Mouse (Mus musculus): Measurements from ENCODE around the gene Rhox13. TPM values are rescaled to one million over a fixed set of nuclear protein-coding genes. Genes with fewer than 3 reads are reported as not detected.

Rhox13 gene
- not detected in 2 replicates for polyA plus RNA-seq (2016; fragmentation: Nextera tagmentation; extraction: Ambion mirVana)

GRCm38 (mm10) chrX:38120982-38121381 lies at the start of gene Rhox13:
Gene Rhox13 (plus strand): TSS chrX:38121219.
- Histone ChIP-seq H3K27ac (replicated peaks) (no peak within 1 kb of the TSS), H3K4me2 (replicated peaks) (no peak within 1 kb of the TSS), H3K36me3 (no peaks in the 10 kb centered on the region), H3K9me3 (peaks cover 5% of the 10 kb centered on the region; the same call in 1 of the 2 replicates), H3K27me3 (no peaks in the 10 kb centered on the region), H3K4me1 (no peaks in the 10 kb centered on the region), H3K4me3 (no peak within 1 kb of the TSS), H3K9ac (replicated peaks) (no peak within 1 kb of the TSS)
- 96% methylated on average over 20 of the region's 20 CpGs for WGBS
- ATAC-seq (ENCODE audit: low FRiP score, low read depth) = no peak

DNA sequence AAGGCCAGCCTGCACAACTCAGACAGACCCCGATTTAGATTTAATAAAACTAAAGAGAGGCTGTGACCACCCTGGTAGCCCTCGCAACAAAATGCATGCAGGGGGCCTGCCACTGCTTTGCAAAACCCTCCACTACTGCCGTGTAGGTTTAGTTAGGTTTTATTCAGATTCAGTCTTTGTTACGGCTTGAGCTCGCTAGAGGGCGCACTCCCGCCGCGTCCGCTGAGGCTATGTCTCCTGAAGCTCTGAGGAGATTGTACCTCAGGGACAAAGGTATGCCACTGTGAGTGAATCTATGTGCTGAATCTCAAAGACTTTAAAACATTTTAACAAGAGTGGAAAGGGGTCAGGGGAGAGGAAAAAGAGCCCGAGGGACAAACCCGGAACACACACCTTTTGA lies 36.8 kb upstream of the Rhox13 start:
- Histone ChIP-seq H3K4me1 (no peaks in the 10 kb centered on the region), H3K27me3 (no peaks in the 10 kb centered on the region), H3K4me3 (no peak overlapping the region), H3K27ac (replicated peaks) (no peak overlapping the region), H3K4me2 (replicated peaks) (no peak overlapping the region), H3K9me3 (no peaks in the 10 kb centered on the region), H3K36me3 (no peaks in the 10 kb centered on the region), H3K9ac (replicated peaks) (no peak overlapping the region)
- 24% methylated on average over 12 of the region's 12 CpGs for WGBS
- no peak for ATAC-seq (ENCODE audit: low FRiP score, low read depth)

- no peak within 1 kb of the TSS for H3K4me3 ChIP-seq
- no peak within 1 kb of the TSS for H3K4me2 ChIP-seq (replicated peaks)
- no peaks in the 10 kb centered on the region for H3K9me3 ChIP-seq
- H3K9ac ChIP-seq (replicated peaks) = no peak within 1 kb of the TSS
- H3K27me3 ChIP-seq = no peaks in the 10 kb centered on the region
- H3K36me3 ChIP-seq = no peaks in the 10 kb centered on the region
- H3K27ac ChIP-seq (replicated peaks) = no peak within 1 kb of the TSS
- H3K4me1 ChIP-seq = no peaks in the 10 kb centered on the region
- 84% methylated on average over 9 of the region's 9 CpGs for WGBS
- no peak for ATAC-seq (ENCODE audit: low FRiP score, low read depth)
These were observed 36.0 kb upstream of the Rhox13 start, which contains the start of gene Rhox11 for GRCm38 (mm10) chrX:38085041-38085440. Gene Rhox11 (minus strand): TSS chrX:38085141.

DNA sequence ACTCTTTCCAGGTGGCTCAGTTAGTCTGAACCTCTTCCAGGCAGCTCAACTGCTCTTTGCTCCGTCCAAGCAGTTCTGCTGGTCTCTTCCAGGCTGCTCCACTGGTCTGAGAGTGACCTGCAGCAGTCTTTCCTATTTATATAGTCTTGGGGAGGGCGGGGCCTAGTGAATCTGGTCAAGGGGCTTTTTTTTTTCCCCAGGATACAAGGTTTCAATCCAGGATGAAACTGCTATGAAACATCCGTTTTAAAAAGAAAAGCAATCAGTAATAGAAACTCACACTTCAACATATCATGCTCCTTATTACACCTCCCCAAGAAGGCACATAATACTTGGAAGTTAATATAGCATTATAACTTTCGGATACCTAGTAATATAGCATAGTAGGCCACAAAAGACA lies 10.2 kb upstream of the Rhox13 start, which contains the start of gene Rhox12:
TSS of gene Rhox12 (minus strand) at position 101 of the 400 bp plus-strand sequence.
- 73% methylated on average over 4 of the region's 4 CpGs for WGBS
- Histone ChIP-seq H3K9me3 (no peaks in the 10 kb centered on the region), H3K36me3 (no peaks in the 10 kb centered on the region), H3K4me3 (no peak within 1 kb of the TSS), H3K27ac (replicated peaks) (no peak within 1 kb of the TSS), H3K27me3 (no peaks in the 10 kb centered on the region), H3K4me1 (no peaks in the 10 kb centered on the region), H3K9ac (replicated peaks) (no peak within 1 kb of the TSS), H3K4me2 (replicated peaks) (no peak within 1 kb of the TSS)
- no peak for ATAC-seq (ENCODE audit: low FRiP score, low read depth)

DNA sequence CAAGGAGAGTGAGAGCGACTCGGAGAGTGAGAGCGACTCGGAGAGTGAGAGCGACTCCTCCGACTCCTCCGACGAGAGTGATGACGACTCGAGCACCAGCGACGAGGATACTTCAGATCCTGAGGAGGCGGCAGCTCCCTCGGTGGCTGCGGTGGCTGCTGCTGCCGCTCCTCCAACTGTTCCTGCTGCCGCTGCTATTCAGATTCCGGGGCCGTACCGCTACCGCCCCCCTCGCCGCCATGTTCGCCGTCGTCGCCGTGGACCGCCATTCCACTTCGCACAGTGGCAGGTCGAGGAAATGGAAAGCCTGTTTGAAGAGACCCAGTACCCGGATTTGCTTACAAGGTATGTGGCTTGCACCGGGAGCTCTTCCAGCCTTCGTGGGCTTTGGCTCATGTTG lies 459 bp downstream of the Rhox13 start:
- no peak for ATAC-seq (ENCODE audit: low FRiP score, low read depth)
- no peaks in the 10 kb centered on the region for H3K27me3 ChIP-seq
- H3K27ac ChIP-seq (replicated peaks) = no peak overlapping the region
- no peak overlapping the region for H3K4me3 ChIP-seq
- WGBS = 86% methylated on average over 34 of the region's 34 CpGs
- H3K9ac ChIP-seq (replicated peaks) = no peak overlapping the region
- H3K4me1 ChIP-seq = no peaks in the 10 kb centered on the region
- H3K4me2 ChIP-seq (replicated peaks) = no peak overlapping the region
- peaks cover 5% of the 10 kb centered on the region; the same call in 1 of the 2 replicates for H3K9me3 ChIP-seq
- H3K36me3 ChIP-seq = no peaks in the 10 kb centered on the region

DNA sequence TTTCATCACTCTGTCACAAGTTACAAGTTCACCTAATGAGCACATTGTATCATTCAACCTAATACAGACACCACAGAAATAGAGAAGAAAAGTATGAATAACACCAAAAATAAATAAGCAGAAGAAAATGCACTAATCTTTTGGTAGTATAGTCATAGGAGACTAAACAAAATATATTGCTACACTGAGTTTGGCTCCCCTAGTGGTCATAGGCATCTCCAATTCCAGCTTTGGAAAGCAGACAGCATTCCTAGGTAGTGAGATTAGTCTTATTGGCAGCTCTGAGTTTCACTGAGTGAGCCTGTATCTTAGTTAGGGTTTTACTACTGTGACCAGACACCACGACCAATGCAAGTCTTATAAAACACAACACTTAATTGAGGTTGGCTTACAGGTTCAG lies 38.1 kb downstream of the Rhox13 start:
- no peaks in the 10 kb centered on the region for H3K36me3 ChIP-seq
- H3K9me3 ChIP-seq = no peaks in the 10 kb centered on the region
- no peak overlapping the region for H3K9ac ChIP-seq (replicated peaks)
- ATAC-seq (ENCODE audit: low FRiP score, low read depth) = no peak
- no peak overlapping the region for H3K4me2 ChIP-seq (replicated peaks)
- no peak overlapping the region for H3K4me3 ChIP-seq
- WGBS = 61% methylated on average over 1 of the region's 1 CpGs
- H3K4me1 ChIP-seq = no peaks in the 10 kb centered on the region
- no peak overlapping the region for H3K27ac ChIP-seq (replicated peaks)
- H3K27me3 ChIP-seq = no peaks in the 10 kb centered on the region

- H3K4me3 ChIP-seq = no peak overlapping the region
- no peak overlapping the region for H3K4me2 ChIP-seq (replicated peaks)
- H3K9me3 ChIP-seq = no peaks in the 10 kb centered on the region
- H3K27ac ChIP-seq (replicated peaks) = no peak overlapping the region
- H3K9ac ChIP-seq (replicated peaks) = no peak overlapping the region
- no peaks in the 10 kb centered on the region for H3K4me1 ChIP-seq
- ATAC-seq (ENCODE audit: low FRiP score, low read depth) = no peak
- no peaks in the 10 kb centered on the region for H3K36me3 ChIP-seq
- WGBS = 84% methylated on average over 3 of the region's 3 CpGs
- no peaks in the 10 kb centered on the region for H3K27me3 ChIP-seq
These were observed 44.3 kb downstream of the Rhox13 start for GRCm38 (mm10) chrX:38165315-38165714.

DNA sequence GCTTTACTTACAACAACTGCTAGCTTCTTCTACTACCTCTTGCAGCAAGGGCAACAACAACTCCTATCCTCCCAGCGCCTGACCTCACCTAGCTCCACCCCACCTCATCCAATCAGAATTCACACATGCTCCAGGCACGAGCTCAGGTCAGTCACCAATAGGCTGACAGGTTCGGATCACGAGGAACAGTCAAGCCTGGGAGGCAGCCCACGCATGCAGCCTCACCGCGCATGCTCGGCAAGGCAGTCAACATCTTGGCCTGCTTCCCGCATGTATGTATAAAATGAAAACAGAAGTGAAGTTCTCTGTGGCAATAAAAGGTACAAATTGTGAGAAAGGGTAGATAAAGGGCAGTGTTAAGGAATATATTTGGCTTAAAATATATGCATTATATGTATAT lies 45.0 kb downstream of the Rhox13 start:
- H3K4me1 ChIP-seq = no peaks in the 10 kb centered on the region
- 83% methylated on average over 9 of the region's 9 CpGs for WGBS
- no peaks in the 10 kb centered on the region for H3K9me3 ChIP-seq
- H3K27ac ChIP-seq (replicated peaks) = no peak overlapping the region
- H3K36me3 ChIP-seq = no peaks in the 10 kb centered on the region
- no peak overlapping the region for H3K4me3 ChIP-seq
- no peak overlapping the region for H3K9ac ChIP-seq (replicated peaks)
- ATAC-seq (ENCODE audit: low FRiP score, low read depth) = no peak
- H3K4me2 ChIP-seq (replicated peaks) = no peak overlapping the region
- H3K27me3 ChIP-seq = no peaks in the 10 kb centered on the region

GRCm38 (mm10) chrX:38166592-38166991 lies 45.6 kb downstream of the Rhox13 start:
- H3K4me2 ChIP-seq (replicated peaks) = no peak overlapping the region
- H3K4me3 ChIP-seq = no peak overlapping the region
- no peak overlapping the region for H3K27ac ChIP-seq (replicated peaks)
- H3K36me3 ChIP-seq = no peaks in the 10 kb centered on the region
- no peak for ATAC-seq (ENCODE audit: low FRiP score, low read depth)
- H3K4me1 ChIP-seq = no peaks in the 10 kb centered on the region
- no peak overlapping the region for H3K9ac ChIP-seq (replicated peaks)
- H3K9me3 ChIP-seq = no peaks in the 10 kb centered on the region
- no peaks in the 10 kb centered on the region for H3K27me3 ChIP-seq
- WGBS = 74% methylated on average over 4 of the region's 4 CpGs

Other genes starting within 250 kb of the Rhox13 start
- not detected in 2 replicates for gene Rhox8, start 242.3 kb upstream of the Rhox13 start, polyA plus RNA-seq (2016; fragmentation: Nextera tagmentation; extraction: Ambion mirVana)
- gene Rhox7b, start 224.0 kb upstream of the Rhox13 start, polyA plus RNA-seq (2016; fragmentation: Nextera tagmentation; extraction: Ambion mirVana) = not detected in 2 replicates
- gene Rhox9, start 219.4 kb upstream of the Rhox13 start, polyA plus RNA-seq (2016; fragmentation: Nextera tagmentation; extraction: Ambion mirVana) = not detected in 2 replicates
- not detected in 2 replicates for gene Btg1-ps1, start 102.4 kb upstream of the Rhox13 start, polyA plus RNA-seq (2016; fragmentation: Nextera tagmentation; extraction: Ambion mirVana)
- not detected in 2 replicates for gene Btg1-ps2, start 78.1 kb upstream of the Rhox13 start, polyA plus RNA-seq (2016; fragmentation: Nextera tagmentation; extraction: Ambion mirVana)
- gene Rhox10, start 54.7 kb upstream of the Rhox13 start, polyA plus RNA-seq (2016; fragmentation: Nextera tagmentation; extraction: Ambion mirVana) = not detected in 2 replicates
- not detected in 2 replicates for gene Rhox11, start 36.1 kb upstream of the Rhox13 start, polyA plus RNA-seq (2016; fragmentation: Nextera tagmentation; extraction: Ambion mirVana)
- gene Rhox12, start 10.3 kb upstream of the Rhox13 start, polyA plus RNA-seq (2016; fragmentation: Nextera tagmentation; extraction: Ambion mirVana) = not detected in 2 replicates
- gene Zbtb33, start 68.6 kb downstream of the Rhox13 start, polyA plus RNA-seq (2016; fragmentation: Nextera tagmentation; extraction: Ambion mirVana) = 6.2 and 6.6 TPM in 2 replicates
- gene Tmem255a, start 131.2 kb downstream of the Rhox13 start, polyA plus RNA-seq (2016; fragmentation: Nextera tagmentation; extraction: Ambion mirVana) = 13.1 and 14.6 TPM in 2 replicates
- not detected in 2 replicates for gene Atp1b4, start 195.0 kb downstream of the Rhox13 start, polyA plus RNA-seq (2016; fragmentation: Nextera tagmentation; extraction: Ambion mirVana)

All from midbrain, embryonic 12.5 days (tissue).